Comparison of ENCODE assay signal across 23 mouse cellular contexts in genomic region chr6:142289413-142290118, GRCm38 (mm10). TPM values are rescaled to one million over a fixed set of nuclear protein-coding genes. Genes with fewer than 3 reads are reported as not detected.
DNase-seq lines count a peak whose midpoint lies in the region; ATAC-seq and TF ChIP-seq lines count a peak whose summit lies in the region.
"Had no signal": no experiment of that assay in that cellular context is flagged by ENCODE, and none has a peak within 500 bp of the region (broad histone marks: within the 10 kb centered on the region; RNA-seq: fewer than 3 reads in every experiment).

No protein-coding gene starts in this region.

- H3K9me3 ChIP-seq in lung, postnatal 0 days (ENCODE audit: low read length): no peaks in the 10 kb centered on the region
- H3K9me3 ChIP-seq: heart, embryonic 15.5 days; midbrain, embryonic 12.5 days had no signal

- CTCF ChIA-PET in Patski (lab: Charles Lee): interaction anchor here (1.4 kb wide), 1 partner anchor 11 kb away, joined by 4 read pairs; no protein-coding TSS in a partner anchor

- H3K4me2 ChIP-seq in lung, postnatal 0 days (replicated peaks; ENCODE audit: low read depth, low read length): no peak overlapping the region
- H3K4me2 ChIP-seq: heart, embryonic 15.5 days; midbrain, embryonic 12.5 days had no signal

- no peak overlapping the region for H3K4me3 ChIP-seq in lung, postnatal 0 days (ENCODE audit: low read depth, low read length)
- no peak overlapping the region for H3K4me3 ChIP-seq in lung, adult 2 months (replicated peaks; ENCODE audit: extremely low read depth, low read depth, low read length)
- H3K4me3 ChIP-seq: heart, embryonic 15.5 days; midbrain, embryonic 12.5 days had no signal

- peak; percentile 14 for DNase-seq in lung, postnatal 0 days (ENCODE audit: low spot score)
- no peak for DNase-seq in lung, adult 2 months
- DNase-seq in Patski (ENCODE audit: low read depth, low spot score): peak; percentile 81
- peak; percentile 60 for DNase-seq in retina, postnatal 1 day
- no peak for DNase-seq in heart, adult 11 months
- DNase-seq in frontal cortex, postnatal 10 days (ENCODE audit: low spot score in 2 of 2): no peak
- no peak for DNase-seq in lung, postnatal 25 days (ENCODE audit: low spot score)
- DNase-seq: adrenal gland, postnatal 25 days; cerebellum, adult 18-20 months; cerebellum, postnatal 25 days; embryo, embryonic 11 days; forebrain, postnatal 0 days; heart, postnatal 4 days; kidney, adult 9 months; right cerebral cortex, postnatal 25 days; thymus, postnatal 4 days had no signal

- TF ChIP-seq CTCF in lung, postnatal 0 days (IDR thresholded peaks at IDR 0.05): no peak
- TF ChIP-seq CTCF in lung, adult 2 months (IDR thresholded peaks at IDR 0.05; ENCODE audit: insufficient read depth, low read length): no peak
- no peak for TF ChIP-seq CTCF in Patski (IDR thresholded peaks at IDR 0.05)

- POLR2A ChIA-PET in Patski (lab: Charles Lee): no interaction called here

- in situ Hi-C loops in Patski (cut with MboI; ENCODE audit: low pct_unique_long_range_greater_than_20kb): loop anchor here (5.0 kb wide), 2 partner anchors 48 to 72 kb away; no protein-coding TSS in a partner anchor

- H3K27ac ChIP-seq in lung, postnatal 0 days (ENCODE audit: low read length): no peak overlapping the region
- H3K27ac ChIP-seq: heart, embryonic 15.5 days; liver, embryonic 14.5 days; midbrain, embryonic 12.5 days had no signal

- H3K36me3 ChIP-seq in lung, postnatal 0 days (ENCODE audit: insufficient read depth, low read length): no peaks in the 10 kb centered on the region
- H3K36me3 ChIP-seq: heart, embryonic 15.5 days; midbrain, embryonic 12.5 days had no signal

- no peaks in the 10 kb centered on the region for H3K4me1 ChIP-seq in lung, postnatal 0 days (ENCODE audit: insufficient read depth, low read depth, low read length)
- H3K4me1 ChIP-seq in lung, adult 2 months (ENCODE audit: control insufficient read depth, insufficient read depth, low read length): no peaks in the 10 kb centered on the region
- H3K4me1 ChIP-seq: heart, embryonic 15.5 days; midbrain, embryonic 12.5 days had no signal

- H3K9ac ChIP-seq in lung, postnatal 0 days (replicated peaks; ENCODE audit: low read depth): no peak overlapping the region
- H3K9ac ChIP-seq: forebrain, postnatal 0 days; heart, embryonic 15.5 days; liver, embryonic 14.5 days; midbrain, embryonic 12.5 days had no signal

- no peak for TF ChIP-seq EP300 in lung, postnatal 0 days (IDR thresholded peaks at IDR 0.05)

- H3K27me3 ChIP-seq in lung, postnatal 0 days (replicated peaks; ENCODE audit: insufficient read depth, low read length): no peaks in the 10 kb centered on the region
- H3K27me3 ChIP-seq in Patski: no peaks in the 10 kb centered on the region
- H3K27me3 ChIP-seq: heart, embryonic 15.5 days; midbrain, embryonic 12.5 days had no signal

- WGBS in lung, postnatal 0 days: 62% methylated on average over 12 of the region's 12 CpGs
- WGBS in lung, adult 2 months: 49% methylated on average over 12 of the region's 12 CpGs

- ATAC-seq in lung, postnatal 0 days: no peak
- ATAC-seq in Patski: peak; percentile 96
- ATAC-seq: forebrain, postnatal 0 days; hindbrain, embryonic 16.5 days had no signal

- TF ChIP-seq POLR2A in lung, adult 2 months (IDR thresholded peaks at IDR 0.05; ENCODE audit: borderline replicate concordance, extremely low read depth, low read depth, low read length): no peak

RNA-seq across cellular contexts. Expression of gene Iapp, which starts 8.7 kb away (rescaled TPM):
- 0.19 and 0.48 TPM in 2 replicates for polyA plus RNA-seq in lung, postnatal 0 days (2015; fragmentation: Nextera tagmentation; extraction: Ambion mirVana)
- 0.15 TPM in 1 of 2 replicates, not detected in the other for polyA plus RNA-seq in lung, adult 2 months (2012; rRNA removed)
- polyA plus RNA-seq in Patski (2021): 0.35 TPM
- polyA plus RNA-seq: heart, embryonic 15.5 days; limb, embryonic 14.5 days; lung, embryonic 16.5 days; neural tube, embryonic 14.5 days had no signal

RNA-seq across cellular contexts. Expression of gene Slco1a5, which starts 33.2 kb away (rescaled TPM):
- 0.26 and 0.39 TPM in 2 replicates for polyA plus RNA-seq in lung, postnatal 0 days (2015; fragmentation: Nextera tagmentation; extraction: Ambion mirVana)
- polyA plus RNA-seq in lung, adult 2 months (2012; rRNA removed): 0.18 and 0.20 TPM in 2 replicates
- 6.0 TPM for polyA plus RNA-seq in Patski (2021)
- polyA plus RNA-seq: heart, embryonic 15.5 days; liver, embryonic 14.5 days had no signal

RNA-seq across cellular contexts. Expression of gene Pyroxd1, which starts 55.9 kb away (rescaled TPM):
- 16.1 and 18.0 TPM in 2 replicates for polyA plus RNA-seq in lung, postnatal 0 days (2015; fragmentation: Nextera tagmentation; extraction: Ambion mirVana)
- 4.1 TPM in 2 replicates for polyA plus RNA-seq in lung, adult 2 months (2012; rRNA removed)
- polyA plus RNA-seq in Patski (2021): 33.0 TPM

Comparison
In these comparisons a context has a peak if more than half of its experiments do, and no peak if none do; other contexts are left out.
1. DNase-seq: peak in lung, postnatal 0 days (single experiment), Patski (single experiment) and retina, postnatal 1 day (single experiment); none in lung, adult 2 months (single experiment), heart, adult 11 months (single experiment), frontal cortex, postnatal 10 days (0 of 2) and lung, postnatal 25 days (single experiment).